Mouse (Mus musculus): Measurements from ENCODE around the gene Jmjd1c.

- TF ChIP-seq POLR2A (IDR thresholded peaks at IDR 0.05; ENCODE audit: insufficient read depth, low read depth, low read length): no peak
- TF ChIP-seq CTCF (IDR thresholded peaks at IDR 0.05): no peak
Observed at GRCm38 (mm10) chr10:67180799-67181198, 84.9 kb downstream of the Jmjd1c start.

Data from heart, adult 2 months (tissue).